Mouse (Mus musculus) limb, embryonic 15.5 days (tissue): ENCODE results near the gene Prdm12. TPM values are rescaled to one million over a fixed set of nuclear protein-coding genes. Genes with fewer than 3 reads are reported as not detected.
A peak's percentile ranks its signal among the peaks of the same experiment; 100 is the strongest.
"Not testable (repeated sequence)": the region's sequence is repeated elsewhere in the genome, so short reads cannot be mapped to it uniquely, and the experiment has no call there.

Source experiments
- ATAC-seq: fragments of 200-750 bp; cut with Nextera tagmentation; 2 replicates; pipeline ENCODE4 v1.8.0; 2017; ENCODE audit warnings: low read depth, moderate TSS enrichment; ENCODE audit not compliant: insufficient number of reproducible peaks, low FRiP score, low TSS enrichment
- H3K27ac ChIP-seq: fragments of 300-500 bp; sonication (generic); 2 replicates; pipeline ENCODE4 v1.5.1; 2015; ENCODE audit warnings: moderate library complexity, mild to moderate bottlenecking, inconsistent platforms
- H3K27me3 ChIP-seq: fragments of 300-500 bp; sonication (generic); 2 replicates; pipeline ENCODE4 v1.6.1; 2015; ENCODE audit warnings: inconsistent platforms
- H3K36me3 ChIP-seq: fragments of 300-500 bp; sonication (generic); 2 replicates; pipeline ENCODE4 v1.6.1; 2015; ENCODE audit warnings: inconsistent platforms
- H3K4me1 ChIP-seq: fragments of 300-500 bp; sonication (generic); 2 replicates; pipeline ENCODE4 v1.6.1; 2015; ENCODE audit warnings: inconsistent platforms
- H3K4me2 ChIP-seq: fragments of 300-500 bp; sonication (generic); 2 replicates; pipeline ENCODE4 v1.6.1; 2015; ENCODE audit warnings: mild to moderate bottlenecking, inconsistent platforms
- H3K4me3 ChIP-seq: fragments of 300-500 bp; sonication (generic); 2 replicates; pipeline ENCODE4 v1.5.1; 2015; ENCODE audit warnings: mild to moderate bottlenecking, inconsistent platforms
- H3K9ac ChIP-seq: fragments of 300-500 bp; sonication (generic); 2 replicates; pipeline ENCODE4 v1.6.1; 2015; ENCODE audit warnings: inconsistent platforms
- H3K9me3 ChIP-seq: fragments of 300-500 bp; sonication (generic); 2 replicates; pipeline ENCODE4 v1.6.1; 2016; ENCODE audit warnings: inconsistent platforms
- WGBS: fragments of 180-500 bp; shearing (Covaris S2); methylation state at CpG from one replicate; pipeline ENCODE4 v1.1.7; 2015; 5-methylcytosine and 5-hydroxymethylcytosine counted together
- polyA plus RNA-seq: library from polyadenylated mRNA; unstranded; fragments of >200 nt; fragmentation: Nextera tagmentation; extraction: Ambion mirVana; gene quantifications from 2 replicates; pipeline ENCODE4 v1.2.1, GENCODE M21; 2015

Gene Prdm12
- polyA plus RNA-seq, 1 experiment from 2014 or later = not detected

GRCm38 (mm10) chr2:31653971-31654853 is 14.4 kb downstream of the Prdm12 start:
- Histone ChIP-seq H3K4me1 (peaks cover 16% of the 10 kb centered on the region), H3K27ac (no peak overlapping the region), H3K9me3 (no peaks in the 10 kb centered on the region), H3K4me2 (peak overlapping the region; percentile 100), H3K4me3 (peak overlapping the region; percentile 54), H3K9ac (peak overlapping the region; percentile 17; the same call in 1 of the 2 replicates), H3K27me3 (peaks cover 87% of the 10 kb centered on the region), H3K36me3 (no peaks in the 10 kb centered on the region)
- under 1% methylated on average over 109 of the region's 109 CpGs for WGBS
- ATAC-seq = no peak

GRCm38 (mm10) chr2:31654854-31655559 is 15.2 kb downstream of the Prdm12 start:
- Histone ChIP-seq H3K9ac (no peak overlapping the region), H3K4me3 (peak overlapping the region; percentile 54), H3K4me2 (peak overlapping the region; percentile 100), H3K27me3 (peaks cover 86% of the 10 kb centered on the region), H3K27ac (no peak overlapping the region), H3K9me3 (no peaks in the 10 kb centered on the region), H3K4me1 (peaks cover 16% of the 10 kb centered on the region), H3K36me3 (no peaks in the 10 kb centered on the region)
- 4% methylated on average over 22 of the region's 22 CpGs for WGBS
- ATAC-seq = no peak

- H3K27me3 ChIP-seq = peaks cover 76% of the 10 kb centered on the region
- H3K4me3 ChIP-seq = no peak overlapping the region
- no peak for ATAC-seq
- H3K4me2 ChIP-seq = no peak overlapping the region
- peaks cover 16% of the 10 kb centered on the region for H3K4me1 ChIP-seq
- 80% methylated on average over 7 of the region's 7 CpGs for WGBS
- H3K36me3 ChIP-seq = no peaks in the 10 kb centered on the region
- H3K9me3 ChIP-seq = no peaks in the 10 kb centered on the region
- no peak overlapping the region for H3K9ac ChIP-seq
- no peak overlapping the region for H3K27ac ChIP-seq
Measured at GRCm38 (mm10) chr2:31656374-31656773, 16.5 kb downstream of the Prdm12 start.

- ATAC-seq = no peak
- no peaks in the 10 kb centered on the region for H3K9me3 ChIP-seq
- H3K27me3 ChIP-seq = peaks cover 17% of the 10 kb centered on the region; the same call in 1 of the 2 replicates
- no peak overlapping the region for H3K27ac ChIP-seq
- no peaks in the 10 kb centered on the region for H3K36me3 ChIP-seq
- H3K9ac ChIP-seq = no peak overlapping the region
- no peaks in the 10 kb centered on the region for H3K4me1 ChIP-seq
- no peak overlapping the region for H3K4me3 ChIP-seq
- 48% methylated on average over 8 of the region's 8 CpGs for WGBS
- H3K4me2 ChIP-seq = no peak overlapping the region
Measured at GRCm38 (mm10) chr2:31662939-31663803, 23.3 kb downstream of the Prdm12 start.

- Histone ChIP-seq H3K4me2 (no peak overlapping the region), H3K4me1 (no peaks in the 10 kb centered on the region), H3K27me3 (peaks cover 15% of the 10 kb centered on the region; the same call in 1 of the 2 replicates), H3K36me3 (no peaks in the 10 kb centered on the region), H3K27ac (no peak overlapping the region), H3K4me3 (no peak overlapping the region), H3K9me3 (no peaks in the 10 kb centered on the region), H3K9ac (no peak overlapping the region)
- ATAC-seq = no peak
- WGBS = 81% methylated on average over 1 of the region's 1 CpGs
Measured at GRCm38 (mm10) chr2:31663804-31664180, 24.0 kb downstream of the Prdm12 start.

- Histone ChIP-seq H3K27me3 (no peaks in the 10 kb centered on the region), H3K36me3 (peaks cover 4% of the 10 kb centered on the region; the same call in 1 of the 2 replicates), H3K27ac (no peak overlapping the region), H3K4me2 (no peak overlapping the region), H3K9me3 (no peaks in the 10 kb centered on the region), H3K4me1 (peaks cover 7% of the 10 kb centered on the region; the same call in 1 of the 2 replicates), H3K9ac (no peak overlapping the region), H3K4me3 (no peak overlapping the region)
- WGBS = 25% methylated on average over 4 of the region's 4 CpGs
- ATAC-seq = no peak
Measured at GRCm38 (mm10) chr2:31667332-31667731, 27.5 kb downstream of the Prdm12 start.

GRCm38 (mm10) chr2:31670551-31671035 is 30.8 kb downstream of the Prdm12 start, which contains the start of gene Exosc2:
Exosc2 (plus strand) TSS chr2:31670715.
- under 1% methylated on average over 27 of the region's 27 CpGs for WGBS
- Histone ChIP-seq H3K27me3 (no peaks in the 10 kb centered on the region), H3K36me3 (peaks cover 33% of the 10 kb centered on the region), H3K4me3 (peak within 1 kb of the TSS; percentile 75), H3K4me2 (peak within 1 kb of the TSS; percentile 64), H3K27ac (peak within 1 kb of the TSS; percentile 89), H3K4me1 (peaks cover 11% of the 10 kb centered on the region; the same call in 1 of the 2 replicates), H3K9me3 (no peaks in the 10 kb centered on the region), H3K9ac (peak within 1 kb of the TSS; percentile 47)
- peak; percentile 97 for ATAC-seq

- Histone ChIP-seq H3K4me2 (no peak overlapping the region), H3K27ac (no peak overlapping the region), H3K4me1 (no peaks in the 10 kb centered on the region), H3K4me3 (no peak overlapping the region), H3K9ac (no peak overlapping the region), H3K36me3 (peaks cover 70% of the 10 kb centered on the region), H3K27me3 (no peaks in the 10 kb centered on the region), H3K9me3 (no peaks in the 10 kb centered on the region)
- ATAC-seq = no peak
- 93% methylated on average over 6 of the region's 6 CpGs for WGBS
Measured at GRCm38 (mm10) chr2:31678641-31679040, 38.8 kb downstream of the Prdm12 start.

- peaks cover 44% of the 10 kb centered on the region for H3K36me3 ChIP-seq
- H3K4me3 ChIP-seq, H3K27ac ChIP-seq, H3K4me2 ChIP-seq, H3K27me3 ChIP-seq, ATAC-seq, H3K9ac ChIP-seq, H3K9me3 ChIP-seq, H3K4me1 ChIP-seq: not testable (repeated sequence)
- WGBS = 87% methylated on average over 15 of the region's 15 CpGs
Measured at GRCm38 (mm10) chr2:31681051-31681707, 41.3 kb downstream of the Prdm12 start.

- H3K27ac ChIP-seq = no peak overlapping the region
- no peak overlapping the region for H3K9ac ChIP-seq
- WGBS = 84% methylated on average over 6 of the region's 6 CpGs
- H3K9me3 ChIP-seq = no peaks in the 10 kb centered on the region
- no peaks in the 10 kb centered on the region for H3K27me3 ChIP-seq
- H3K4me2 ChIP-seq = no peak overlapping the region
- ATAC-seq = no peak
- peaks cover 38% of the 10 kb centered on the region for H3K36me3 ChIP-seq
- no peaks in the 10 kb centered on the region for H3K4me1 ChIP-seq
- H3K4me3 ChIP-seq = no peak overlapping the region
Measured at GRCm38 (mm10) chr2:31681731-31682235, 41.9 kb downstream of the Prdm12 start.

- WGBS = 25% methylated on average over 2 of the region's 2 CpGs
- Histone ChIP-seq H3K36me3 (peaks cover 24% of the 10 kb centered on the region), H3K9me3 (no peaks in the 10 kb centered on the region), H3K9ac (no peak overlapping the region), H3K27me3 (no peaks in the 10 kb centered on the region), H3K4me2 (no peak overlapping the region), H3K4me3 (no peak overlapping the region), H3K4me1 (0 out of 2 replicates have a peak, but pooled peaks cover 4% of the 10 kb centered on the region), H3K27ac (no peak overlapping the region)
- no peak for ATAC-seq
Measured at GRCm38 (mm10) chr2:31683666-31684065, 43.8 kb downstream of the Prdm12 start.
